Comparison of ENCODE assay signal across 25 mouse cellular contexts in genomic region chr17:4639531-4639930, GRCm38 (mm10).
"Had no signal": no experiment of that assay in that cellular context is flagged by ENCODE, and none has a peak within 500 bp of the region (broad histone marks: within the 10 kb centered on the region; RNA-seq: fewer than 3 reads in every experiment).

No protein-coding gene starts in this region.

- H3K4me1 ChIP-seq: hindbrain, embryonic 12.5 days; limb, embryonic 10.5 days; liver, embryonic 13.5 days; liver, embryonic 15.5 days had no signal

- H3K9ac ChIP-seq: heart, embryonic 13.5 days; heart, embryonic 15.5 days; hindbrain, embryonic 12.5 days; hindbrain, embryonic 14.5 days; intestine, embryonic 15.5 days; limb, embryonic 12.5 days; liver, embryonic 13.5 days; liver, embryonic 15.5 days; liver, postnatal 0 days had no signal

- H3K9me3 ChIP-seq: heart, embryonic 13.5 days; heart, embryonic 15.5 days; hindbrain, embryonic 10.5 days; hindbrain, embryonic 12.5 days; intestine, embryonic 15.5 days; limb, embryonic 10.5 days; liver, embryonic 13.5 days; liver, embryonic 15.5 days had no signal

- H3K27ac ChIP-seq: heart, adult 2 months; heart, embryonic 13.5 days; heart, embryonic 15.5 days; hindbrain, embryonic 10.5 days; hindbrain, embryonic 12.5 days; hindbrain, embryonic 14.5 days; intestine, embryonic 15.5 days; kidney, postnatal 0 days; layer of hippocampus, adult 2 months; left cerebral cortex, adult 2 months; limb, embryonic 10.5 days; limb, embryonic 12.5 days; liver, embryonic 13.5 days; liver, embryonic 15.5 days had no signal

- H3K4me3 ChIP-seq: heart, adult 2 months; heart, embryonic 13.5 days; heart, embryonic 15.5 days; hindbrain, embryonic 10.5 days; hindbrain, embryonic 12.5 days; intestine, embryonic 15.5 days; layer of hippocampus, adult 2 months; left cerebral cortex, adult 2 months; limb, embryonic 10.5 days; limb, embryonic 12.5 days; liver, embryonic 13.5 days; liver, embryonic 15.5 days had no signal

- H3K27me3 ChIP-seq: heart, embryonic 13.5 days; heart, embryonic 15.5 days; hindbrain, embryonic 12.5 days; intestine, embryonic 15.5 days; limb, embryonic 12.5 days; liver, embryonic 13.5 days; liver, embryonic 15.5 days had no signal

- H3K4me2 ChIP-seq: heart, embryonic 11.5 days; heart, embryonic 13.5 days; heart, embryonic 15.5 days; hindbrain, embryonic 12.5 days; hindbrain, embryonic 14.5 days; intestine, embryonic 15.5 days; limb, embryonic 12.5 days; liver, embryonic 13.5 days; liver, embryonic 15.5 days had no signal

- H3K36me3 ChIP-seq: heart, embryonic 13.5 days; heart, embryonic 15.5 days; hindbrain, embryonic 10.5 days; hindbrain, embryonic 12.5 days; intestine, embryonic 15.5 days; limb, embryonic 10.5 days; limb, embryonic 12.5 days; liver, embryonic 13.5 days; liver, embryonic 15.5 days had no signal

- ATAC-seq: hindbrain, embryonic 16.5 days; inflammation-experienced regulatory T-cells, adult 6 months; intestine, embryonic 15.5 days; intestine, postnatal 0 days; liver, postnatal 0 days had no signal

- DNase-seq: gastrocnemius, postnatal 10 days; heart, postnatal 14 days; heart, postnatal 4 days; kidney, adult 18-20 months; kidney, postnatal 14 days; liver; liver, embryonic 13.5 days; liver, postnatal 0 days had no signal
